Mouse (Mus musculus) hindbrain, embryonic 10.5 days (tissue): ENCODE data around the gene Rapgef1. TPM values are rescaled to one million over a fixed set of nuclear protein-coding genes. Genes with fewer than 3 reads are reported as not detected.
"Not testable (repeated sequence)": the region's sequence is repeated elsewhere in the genome, so short reads cannot be mapped to it uniquely, and the experiment has no call there.

Experiments
- DNase-seq: peaks from one replicate; pipeline ENCODE4 v3.0.0-alpha.2; 2017; ENCODE audit warnings: low spot score
- H3K27ac ChIP-seq: fragments of 300-500 bp; sonication (generic); 2 replicates; pipeline ENCODE4 v1.5.1; 2016; ENCODE audit warnings: mild to moderate bottlenecking, moderate library complexity
- H3K27me3 ChIP-seq: fragments of 300-500 bp; sonication (generic); 2 replicates; pipeline ENCODE4 v1.6.1; 2016; ENCODE audit warnings: mild to moderate bottlenecking; ENCODE audit not compliant: poor library complexity, insufficient read depth, severe bottlenecking
- H3K36me3 ChIP-seq: fragments of 300-500 bp; sonication (generic); 2 replicates; pipeline ENCODE4 v1.6.1; 2016; ENCODE audit warnings: mild to moderate bottlenecking, moderate library complexity
- H3K4me1 ChIP-seq: fragments of 300-500 bp; sonication (generic); replicated peaks from 2 replicates; pipeline ENCODE4 v1.6.1; 2016; ENCODE audit warnings: mild to moderate bottlenecking
- H3K4me3 ChIP-seq: fragments of 300-500 bp; sonication (generic); 2 replicates; pipeline ENCODE4 v1.5.1; 2016; ENCODE audit warnings: mild to moderate bottlenecking, moderate library complexity
- H3K9me3 ChIP-seq: fragments of 300-500 bp; sonication (generic); 2 replicates; pipeline ENCODE4 v1.6.1; 2016; ENCODE audit warnings: mild to moderate bottlenecking, moderate library complexity
- WGBS: fragments of 180-500 bp; shearing (Covaris S2); methylation state at CpG from one replicate; pipeline ENCODE4 v1.1.7; 2016; 5-methylcytosine and 5-hydroxymethylcytosine counted together
- polyA plus RNA-seq: library from polyadenylated mRNA; unstranded; fragments of >200 nt; fragmentation: Nextera tagmentation; extraction: Ambion mirVana; gene quantifications from 2 replicates; pipeline ENCODE4 v1.2.1, GENCODE M21; 2016

The Rapgef1 gene
- polyA plus RNA-seq, 1 experiment from 2014 or later: 13.5 TPM

GRCm38 (mm10) chr2:29627337-29627736, 7.8 kb downstream of the Rapgef1 start:
- no peak for DNase-seq
- Histone ChIP-seq H3K27me3 (no peaks in the 10 kb centered on the region), H3K4me1 (peaks cover 39% of the 10 kb centered on the region), H3K27ac (no peak overlapping the region), H3K4me3 (no peak overlapping the region), H3K36me3 (peaks cover 31% of the 10 kb centered on the region), H3K9me3 (no peaks in the 10 kb centered on the region)
- 82% methylated on average over 3 of the region's 3 CpGs for WGBS

GRCm38 (mm10) chr2:29628186-29628585, 8.7 kb downstream of the Rapgef1 start:
- H3K4me1 ChIP-seq: peaks cover 35% of the 10 kb centered on the region
- H3K4me3 ChIP-seq: no peak overlapping the region
- DNase-seq: no peak
- H3K36me3 ChIP-seq: peaks cover 31% of the 10 kb centered on the region
- no peaks in the 10 kb centered on the region for H3K9me3 ChIP-seq
- no peak overlapping the region for H3K27ac ChIP-seq
- H3K27me3 ChIP-seq: no peaks in the 10 kb centered on the region
- WGBS: 80% methylated on average over 5 of the region's 5 CpGs

- H3K27me3 ChIP-seq: no peaks in the 10 kb centered on the region
- WGBS: 81% methylated on average over 5 of the region's 5 CpGs
- H3K4me1 ChIP-seq: peaks cover 31% of the 10 kb centered on the region
- no peaks in the 10 kb centered on the region for H3K9me3 ChIP-seq
- no peak overlapping the region for H3K27ac ChIP-seq
- peaks cover 25% of the 10 kb centered on the region for H3K36me3 ChIP-seq
- no peak overlapping the region for H3K4me3 ChIP-seq
- no peak for DNase-seq
Measured at GRCm38 (mm10) chr2:29628763-29629181, 9.3 kb downstream of the Rapgef1 start.

DNA sequence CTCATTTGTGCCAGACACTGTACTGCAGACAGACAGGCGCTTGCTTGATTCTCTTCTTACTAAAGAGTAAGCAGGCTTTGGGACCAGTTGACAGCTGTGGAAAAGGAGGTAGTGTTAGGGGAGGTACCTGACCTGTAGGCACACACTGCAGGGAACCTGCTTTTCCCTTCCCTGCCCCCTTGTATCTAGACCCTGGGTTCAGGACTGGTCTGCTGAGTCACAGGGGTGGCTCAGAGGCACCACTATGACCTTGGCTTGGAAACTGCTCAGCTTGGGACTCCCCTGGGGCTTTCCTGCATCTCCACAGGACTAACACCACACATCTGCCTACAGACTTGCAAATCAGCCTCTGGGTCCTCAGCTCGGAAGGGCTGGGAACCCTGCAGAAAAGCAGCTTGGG, 9.8 kb downstream of the Rapgef1 start:
- peaks cover 25% of the 10 kb centered on the region for H3K36me3 ChIP-seq
- DNase-seq: no peak
- no peak overlapping the region for H3K27ac ChIP-seq
- 73% methylated on average over 2 of the region's 2 CpGs for WGBS
- peaks cover 33% of the 10 kb centered on the region for H3K4me1 ChIP-seq
- no peaks in the 10 kb centered on the region for H3K9me3 ChIP-seq
- H3K4me3 ChIP-seq: no peak overlapping the region
- H3K27me3 ChIP-seq: no peaks in the 10 kb centered on the region

DNA sequence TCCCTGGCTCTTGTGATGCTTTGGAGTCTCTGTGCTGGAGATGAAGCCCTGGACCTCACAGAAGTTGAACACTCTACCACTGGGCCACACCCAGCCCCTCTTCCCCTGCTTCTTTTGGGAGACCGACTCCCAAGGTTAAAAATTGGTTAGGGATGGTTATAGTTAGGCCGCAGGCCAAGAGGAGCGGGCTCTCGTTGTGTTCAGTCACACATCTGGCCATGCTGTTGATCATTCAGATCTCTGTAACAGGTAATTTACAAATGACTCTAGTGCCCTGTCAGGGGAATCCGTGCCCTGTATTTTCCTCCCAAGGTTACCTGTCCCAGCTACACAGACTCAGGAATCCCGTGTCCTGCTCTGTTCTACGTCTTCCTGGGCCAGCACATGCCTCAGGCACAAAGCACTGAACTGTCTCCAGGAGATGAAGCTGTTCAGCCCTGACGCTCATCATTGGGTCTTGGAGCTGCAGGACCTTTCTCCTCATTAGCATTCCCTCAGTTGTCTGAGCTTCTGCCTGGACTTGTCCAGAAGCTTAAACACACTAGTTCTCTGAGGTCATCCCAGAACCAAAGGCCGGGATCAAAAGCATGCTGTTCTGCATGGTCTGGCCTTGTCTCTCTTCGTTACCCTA, 10.7 kb downstream of the Rapgef1 start:
- no peaks in the 10 kb centered on the region for H3K27me3 ChIP-seq
- no peak for DNase-seq
- H3K4me3 ChIP-seq: no peak overlapping the region
- no peaks in the 10 kb centered on the region for H3K9me3 ChIP-seq
- WGBS: 94% methylated on average over 10 of the region's 10 CpGs
- peaks cover 39% of the 10 kb centered on the region for H3K4me1 ChIP-seq
- no peak overlapping the region for H3K27ac ChIP-seq
- peaks cover 21% of the 10 kb centered on the region for H3K36me3 ChIP-seq

- H3K9me3 ChIP-seq: no peaks in the 10 kb centered on the region
- peaks cover 16% of the 10 kb centered on the region for H3K36me3 ChIP-seq
- no peaks in the 10 kb centered on the region for H3K27me3 ChIP-seq
- H3K27ac ChIP-seq: no peak overlapping the region
- H3K4me1 ChIP-seq: peaks cover 41% of the 10 kb centered on the region
- no peak for DNase-seq
- H3K4me3 ChIP-seq: no peak overlapping the region
Measured at GRCm38 (mm10) chr2:29631020-29631419, 11.5 kb downstream of the Rapgef1 start.

DNA sequence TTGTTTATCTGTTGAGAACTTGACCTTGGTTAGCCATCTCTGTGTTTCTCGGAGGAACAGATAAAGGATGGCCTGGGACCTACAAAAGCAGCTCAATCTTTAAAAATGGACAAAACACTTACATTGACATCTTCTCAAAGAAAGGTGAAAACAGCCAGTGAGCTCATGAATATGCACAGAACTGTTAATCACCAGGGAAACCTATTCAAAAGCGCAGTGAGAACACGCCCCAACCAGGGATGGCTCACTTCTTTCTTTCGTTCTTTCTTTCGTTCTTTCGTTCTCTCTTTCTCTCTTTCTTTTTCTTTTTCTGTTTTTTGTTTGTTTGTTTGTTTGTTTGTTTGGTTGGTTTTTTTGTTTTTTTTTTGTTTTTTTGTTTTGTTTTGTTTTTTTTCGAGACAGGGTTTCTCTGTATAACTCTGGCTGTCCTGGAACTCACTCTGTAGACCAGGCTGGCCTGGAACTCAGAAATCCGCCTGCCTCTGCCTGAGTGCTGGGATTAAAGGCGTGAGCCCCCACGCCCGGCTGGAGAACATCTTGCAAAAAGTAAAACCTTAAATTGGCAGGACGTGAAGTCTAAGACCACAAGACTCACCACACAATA, 12.1 kb downstream of the Rapgef1 start:
- WGBS: 86% methylated on average over 12 of the region's 12 CpGs
- not testable (repeated sequence) for H3K9me3 ChIP-seq, H3K27ac ChIP-seq, H3K27me3 ChIP-seq, H3K4me3 ChIP-seq, DNase-seq
- Histone ChIP-seq H3K4me1 (peaks cover 41% of the 10 kb centered on the region), H3K36me3 (peaks cover 16% of the 10 kb centered on the region)

DNA sequence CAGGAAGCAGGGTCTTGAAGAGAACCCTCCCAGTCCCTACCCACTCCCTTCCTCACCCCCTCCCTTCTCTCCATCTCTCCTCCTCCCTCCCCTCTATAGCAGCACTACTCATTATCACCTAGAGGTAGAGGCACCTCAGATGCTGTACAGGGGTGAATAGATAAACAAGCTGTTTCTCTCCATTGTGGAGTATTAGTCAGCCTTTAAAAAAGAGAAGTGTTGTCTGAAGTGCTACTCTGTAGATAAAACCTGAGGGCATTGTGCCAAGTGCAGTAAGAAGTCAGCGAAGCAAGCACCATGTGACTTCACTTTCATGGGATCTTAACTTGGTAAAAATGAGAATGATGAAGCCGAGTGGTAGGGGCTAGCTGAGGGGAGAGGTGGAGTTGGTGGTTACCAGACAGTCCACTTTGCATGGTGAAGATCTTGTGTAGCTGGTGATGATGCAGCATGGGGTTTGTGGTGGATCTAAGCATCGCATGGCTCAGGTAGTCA, 12.7 kb downstream of the Rapgef1 start:
- Histone ChIP-seq H3K27ac (no peak overlapping the region), H3K36me3 (peaks cover 17% of the 10 kb centered on the region), H3K4me3 (no peak overlapping the region), H3K9me3 (no peaks in the 10 kb centered on the region), H3K27me3 (no peaks in the 10 kb centered on the region), H3K4me1 (peaks cover 39% of the 10 kb centered on the region)
- WGBS: 89% methylated on average over 3 of the region's 3 CpGs
- no peak for DNase-seq

DNA sequence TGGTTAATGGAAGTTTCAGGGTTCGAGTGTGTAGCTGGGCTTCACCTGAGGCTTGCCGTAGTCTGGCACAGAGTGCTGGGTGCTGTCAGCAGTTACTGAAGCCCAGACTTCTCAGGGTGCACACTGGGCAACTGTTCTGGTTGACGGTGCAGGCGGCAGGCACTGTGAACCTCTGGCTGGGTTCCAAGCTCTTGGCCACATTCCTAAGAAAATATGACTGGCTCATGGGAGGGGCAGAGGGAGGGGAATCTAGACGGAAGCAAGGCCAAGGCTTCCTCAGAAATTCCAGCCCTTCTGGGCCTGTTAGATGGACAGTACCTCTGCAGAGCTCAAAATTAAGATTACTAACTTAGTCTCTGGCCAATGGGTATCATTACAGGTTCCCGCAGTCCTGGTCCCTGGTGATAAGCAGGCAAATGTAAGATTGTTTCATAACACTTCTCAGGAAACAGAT, 13.6 kb downstream of the Rapgef1 start:
- 80% methylated on average over 6 of the region's 6 CpGs for WGBS
- DNase-seq: no peak
- Histone ChIP-seq H3K27me3 (no peaks in the 10 kb centered on the region), H3K4me3 (no peak overlapping the region), H3K4me1 (peaks cover 43% of the 10 kb centered on the region), H3K9me3 (no peaks in the 10 kb centered on the region), H3K27ac (peak overlapping the region; percentile 35; the same call in 1 of the 2 replicates), H3K36me3 (peaks cover 26% of the 10 kb centered on the region)

DNA sequence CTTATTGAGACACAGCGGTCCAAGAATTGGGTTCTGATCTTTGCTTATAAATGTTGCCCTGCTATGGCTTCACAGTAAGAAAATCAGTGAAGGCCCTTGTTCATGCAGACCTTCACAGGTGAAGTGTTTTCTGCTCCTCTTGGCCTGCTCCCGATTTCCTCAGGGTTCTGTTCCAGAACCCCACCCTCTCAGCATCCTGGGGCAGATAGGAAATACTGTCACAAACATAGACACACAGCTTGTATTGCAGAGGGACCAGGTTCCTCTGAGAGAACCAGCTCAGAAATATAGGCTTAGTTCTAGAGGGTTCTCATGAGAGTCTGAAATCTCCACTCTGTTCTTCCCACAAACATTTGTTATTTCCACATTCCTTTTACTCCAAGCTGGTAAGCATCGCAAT, 14.3 kb downstream of the Rapgef1 start:
- Histone ChIP-seq H3K36me3 (peaks cover 26% of the 10 kb centered on the region), H3K27me3 (no peaks in the 10 kb centered on the region), H3K4me3 (no peak overlapping the region), H3K9me3 (no peaks in the 10 kb centered on the region), H3K4me1 (peaks cover 41% of the 10 kb centered on the region), H3K27ac (no peak overlapping the region)
- 93% methylated on average over 3 of the region's 3 CpGs for whole genome bisulfite sequencing
- DNase-seq: no peak

DNA sequence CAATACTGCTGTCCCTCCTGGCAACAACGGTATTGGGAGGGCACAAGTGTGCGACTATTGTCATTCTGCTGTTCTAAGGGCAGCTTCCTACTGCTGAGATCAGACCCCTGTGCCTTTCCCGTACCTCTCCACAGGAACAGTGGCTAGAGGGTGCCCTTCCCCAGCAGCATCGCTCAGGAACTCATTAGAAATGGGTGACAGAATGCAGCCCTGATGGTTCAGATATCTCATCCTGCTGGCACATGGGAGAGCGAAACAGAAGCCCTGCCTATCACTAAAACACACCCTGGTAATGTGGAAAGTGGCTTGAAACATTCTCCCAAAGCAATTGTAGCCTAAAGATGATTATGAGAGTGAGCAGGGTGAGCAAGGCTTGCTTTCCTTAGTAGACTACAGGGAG, 15.0 kb downstream of the Rapgef1 start:
- H3K36me3 ChIP-seq: peaks cover 21% of the 10 kb centered on the region
- 78% methylated on average over 5 of the region's 5 CpGs for WGBS
- no peak for DNase-seq
- no peaks in the 10 kb centered on the region for H3K9me3 ChIP-seq
- peaks cover 43% of the 10 kb centered on the region for H3K4me1 ChIP-seq
- H3K27ac ChIP-seq: no peak overlapping the region
- H3K4me3 ChIP-seq: no peak overlapping the region
- H3K27me3 ChIP-seq: no peaks in the 10 kb centered on the region

DNA sequence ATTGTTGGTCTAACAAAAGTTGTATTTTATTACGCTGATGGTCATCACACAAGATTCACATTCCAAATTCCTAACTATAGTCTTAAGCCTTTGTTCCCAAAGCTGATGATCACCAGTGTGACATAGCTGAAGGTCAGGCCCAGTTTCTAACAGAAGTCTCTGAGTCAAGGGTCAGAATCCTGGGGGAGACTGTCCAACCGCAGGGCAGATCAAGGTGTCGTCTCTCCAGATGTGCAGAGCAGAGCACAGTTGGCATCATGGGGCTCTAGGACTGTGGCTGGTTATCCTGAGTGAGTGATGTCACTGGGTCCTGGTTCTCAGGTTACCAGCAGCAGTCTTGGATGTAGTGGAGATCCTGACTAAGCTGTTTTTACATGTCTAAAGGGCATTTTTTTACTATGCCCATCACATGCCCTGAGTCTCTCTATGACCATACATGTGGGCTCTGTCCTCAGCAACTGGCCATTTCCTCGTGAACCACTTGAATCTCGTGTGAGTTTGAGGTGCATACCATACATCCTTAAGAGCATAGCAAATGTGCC, 16.5 kb downstream of the Rapgef1 start:
- WGBS: 85% methylated on average over 5 of the region's 5 CpGs
- Histone ChIP-seq H3K4me1 (peaks cover 38% of the 10 kb centered on the region), H3K27ac (no peak overlapping the region), H3K4me3 (no peak overlapping the region), H3K36me3 (peaks cover 14% of the 10 kb centered on the region), H3K9me3 (no peaks in the 10 kb centered on the region), H3K27me3 (no peaks in the 10 kb centered on the region)
- no peak for DNase-seq

- no peaks in the 10 kb centered on the region for H3K27me3 ChIP-seq
- no peaks in the 10 kb centered on the region for H3K9me3 ChIP-seq
- no peak for DNase-seq
- H3K4me1 ChIP-seq: peaks cover 39% of the 10 kb centered on the region
- no peak overlapping the region for H3K4me3 ChIP-seq
- no peak overlapping the region for H3K27ac ChIP-seq
- peaks cover 14% of the 10 kb centered on the region for H3K36me3 ChIP-seq
Measured at GRCm38 (mm10) chr2:29637528-29637927, 18.0 kb downstream of the Rapgef1 start.
